Mouse (Mus musculus): Measurements from ENCODE around the gene Prkn. TPM values are rescaled to one million over a fixed set of nuclear protein-coding genes. Genes with fewer than 3 reads are reported as not detected.

Prkn gene
- total and polyA plus RNA-seq, 3 experiments: 4.5 to 10.6 (median 10.3) TPM

GRCm38 (mm10) chr17:11303116-11303515 is 462.9 kb downstream of the Prkn start:
- H3K27ac ChIP-seq: no peak overlapping the region
- TF ChIP-seq POLR2A (IDR thresholded peaks at IDR 0.05; ENCODE audit: insufficient read depth, low read depth, low read length): no peak
- no peak for TF ChIP-seq CTCF (IDR thresholded peaks at IDR 0.05)
- no peak for TF ChIP-seq EP300 (IDR thresholded peaks at IDR 0.05; ENCODE audit: insufficient read depth, low read depth, low read length)
- H3K9ac ChIP-seq (ENCODE audit: low read depth, low read length): no peak overlapping the region
- no peak for DNase-seq
- H3K4me1 ChIP-seq (ENCODE audit: control insufficient read depth, insufficient read depth, low read length): no peaks in the 10 kb centered on the region
- intact Hi-C loops (cut with DNase I): no loop called here
- no peak overlapping the region for H3K4me3 ChIP-seq
- no peaks in the 10 kb centered on the region for H3K36me3 ChIP-seq (ENCODE audit: control insufficient read depth, insufficient read depth, low read length)
- no peaks in the 10 kb centered on the region for H3K79me2 ChIP-seq (replicated peaks; ENCODE audit: control insufficient read depth, insufficient read depth, low read length)
- 76% methylated on average over 9 of the region's 9 CpGs for WGBS
- no peaks in the 10 kb centered on the region for H3K27me3 ChIP-seq (ENCODE audit: control insufficient read depth, insufficient read depth, low read length)

GRCm38 (mm10) chr17:11309843-11310242 is 469.7 kb downstream of the Prkn start:
- WGBS: 21% methylated on average over 1 of the region's 1 CpGs
- intact Hi-C loops (cut with DNase I): no loop called here

GRCm38 (mm10) chr17:11314163-11314562 is 474.0 kb downstream of the Prkn start:
- no peak for DNase-seq
- no peak overlapping the region for H3K9ac ChIP-seq (ENCODE audit: low read depth, low read length)
- H3K27ac ChIP-seq: no peak overlapping the region
- no peaks in the 10 kb centered on the region for H3K36me3 ChIP-seq (ENCODE audit: control insufficient read depth, insufficient read depth, low read length)
- H3K4me1 ChIP-seq (ENCODE audit: control insufficient read depth, insufficient read depth, low read length): no peaks in the 10 kb centered on the region
- H3K4me3 ChIP-seq: no peak overlapping the region
- intact Hi-C loops (cut with DNase I): no loop called here
- WGBS: 39% methylated on average over 2 of the region's 2 CpGs
- no peaks in the 10 kb centered on the region for H3K27me3 ChIP-seq (ENCODE audit: control insufficient read depth, insufficient read depth, low read length)
- TF ChIP-seq EP300 (IDR thresholded peaks at IDR 0.05; ENCODE audit: insufficient read depth, low read depth, low read length) (no peak), POLR2A (IDR thresholded peaks at IDR 0.05; ENCODE audit: insufficient read depth, low read depth, low read length) (no peak), CTCF (IDR thresholded peaks at IDR 0.05) (no peak)
- H3K79me2 ChIP-seq (replicated peaks; ENCODE audit: control insufficient read depth, insufficient read depth, low read length): no peaks in the 10 kb centered on the region

More at GRCm38 (mm10) chr17:11309843-11310242, 469.7 kb downstream of the Prkn start:
- Histone ChIP-seq H3K79me2 (replicated peaks; ENCODE audit: control insufficient read depth, insufficient read depth, low read length) (no peaks in the 10 kb centered on the region), H3K4me1 (ENCODE audit: control insufficient read depth, insufficient read depth, low read length) (no peaks in the 10 kb centered on the region), H3K4me3 (no peak overlapping the region), H3K27ac (no peak overlapping the region), H3K36me3 (ENCODE audit: control insufficient read depth, insufficient read depth, low read length) (no peaks in the 10 kb centered on the region), H3K27me3 (ENCODE audit: control insufficient read depth, insufficient read depth, low read length) (no peaks in the 10 kb centered on the region), H3K9ac (ENCODE audit: low read depth, low read length) (no peak overlapping the region)
- no peak for DNase-seq
- TF ChIP-seq POLR2A (IDR thresholded peaks at IDR 0.05; ENCODE audit: insufficient read depth, low read depth, low read length) (no peak), EP300 (IDR thresholded peaks at IDR 0.05; ENCODE audit: insufficient read depth, low read depth, low read length) (no peak), CTCF (IDR thresholded peaks at IDR 0.05) (no peak)

GRCm38 (mm10) chr17:11315675-11316074 is 475.5 kb downstream of the Prkn start:
- WGBS: 84% methylated on average over 4 of the region's 4 CpGs
- H3K79me2 ChIP-seq (replicated peaks; ENCODE audit: control insufficient read depth, insufficient read depth, low read length): no peaks in the 10 kb centered on the region
- H3K36me3 ChIP-seq (ENCODE audit: control insufficient read depth, insufficient read depth, low read length): no peaks in the 10 kb centered on the region
- H3K27ac ChIP-seq: no peak overlapping the region
- no peak for DNase-seq
- TF ChIP-seq EP300 (IDR thresholded peaks at IDR 0.05; ENCODE audit: insufficient read depth, low read depth, low read length) (no peak), POLR2A (IDR thresholded peaks at IDR 0.05; ENCODE audit: insufficient read depth, low read depth, low read length) (no peak), CTCF (IDR thresholded peaks at IDR 0.05) (no peak)
- H3K9ac ChIP-seq (ENCODE audit: low read depth, low read length): no peak overlapping the region
- intact Hi-C loops (cut with DNase I): no loop called here
- no peak overlapping the region for H3K4me3 ChIP-seq
- no peaks in the 10 kb centered on the region for H3K27me3 ChIP-seq (ENCODE audit: control insufficient read depth, insufficient read depth, low read length)
- H3K4me1 ChIP-seq (ENCODE audit: control insufficient read depth, insufficient read depth, low read length): no peaks in the 10 kb centered on the region

GRCm38 (mm10) chr17:11318946-11319345 is 478.8 kb downstream of the Prkn start:
- Histone ChIP-seq H3K4me1 (ENCODE audit: control insufficient read depth, insufficient read depth, low read length) (no peaks in the 10 kb centered on the region), H3K79me2 (replicated peaks; ENCODE audit: control insufficient read depth, insufficient read depth, low read length) (no peaks in the 10 kb centered on the region), H3K36me3 (ENCODE audit: control insufficient read depth, insufficient read depth, low read length) (no peaks in the 10 kb centered on the region), H3K9ac (ENCODE audit: low read depth, low read length) (no peak overlapping the region), H3K27ac (no peak overlapping the region), H3K4me3 (no peak overlapping the region), H3K27me3 (ENCODE audit: control insufficient read depth, insufficient read depth, low read length) (no peaks in the 10 kb centered on the region)
- WGBS: 87% methylated on average over 7 of the region's 7 CpGs
- no peak for DNase-seq
- TF ChIP-seq EP300 (IDR thresholded peaks at IDR 0.05; ENCODE audit: insufficient read depth, low read depth, low read length) (no peak), POLR2A (IDR thresholded peaks at IDR 0.05; ENCODE audit: insufficient read depth, low read depth, low read length) (no peak), CTCF (IDR thresholded peaks at IDR 0.05) (no peak)
- intact Hi-C loops (cut with DNase I): no loop called here

GRCm38 (mm10) chr17:11319666-11320360 is 479.6 kb downstream of the Prkn start:
- no peaks in the 10 kb centered on the region for H3K79me2 ChIP-seq (replicated peaks; ENCODE audit: control insufficient read depth, insufficient read depth, low read length)
- H3K9ac ChIP-seq (ENCODE audit: low read depth, low read length): no peak overlapping the region
- DNase-seq: no peak
- no peaks in the 10 kb centered on the region for H3K36me3 ChIP-seq (ENCODE audit: control insufficient read depth, insufficient read depth, low read length)
- no peaks in the 10 kb centered on the region for H3K4me1 ChIP-seq (ENCODE audit: control insufficient read depth, insufficient read depth, low read length)
- intact Hi-C loops (cut with DNase I): no loop called here
- no peak for TF ChIP-seq POLR2A (IDR thresholded peaks at IDR 0.05; ENCODE audit: insufficient read depth, low read depth, low read length)
- TF ChIP-seq CTCF (IDR thresholded peaks at IDR 0.05): no peak
- no peak for TF ChIP-seq EP300 (IDR thresholded peaks at IDR 0.05; ENCODE audit: insufficient read depth, low read depth, low read length)
- no peaks in the 10 kb centered on the region for H3K27me3 ChIP-seq (ENCODE audit: control insufficient read depth, insufficient read depth, low read length)
- H3K4me3 ChIP-seq: no peak overlapping the region
- no peak overlapping the region for H3K27ac ChIP-seq
- 76% methylated on average over 7 of the region's 7 CpGs for WGBS
